Mouse (Mus musculus) liver, postnatal 0 days (tissue): ENCODE measurements around the gene Tjp1.

Experiments used
- CTCF ChIP-seq: sonication (generic); IDR thresholded peaks from 2 replicates; pipeline ENCODE4 v1.5.1; 2016; ENCODE audit warnings: antibody characterized with exemption, low read depth
- EP300 ChIP-seq: IDR thresholded peaks from 2 replicates; pipeline ENCODE4 v1.6.1; 2016; ENCODE audit warnings: antibody characterized with exemption, low read depth, mild to moderate bottlenecking

DNA sequence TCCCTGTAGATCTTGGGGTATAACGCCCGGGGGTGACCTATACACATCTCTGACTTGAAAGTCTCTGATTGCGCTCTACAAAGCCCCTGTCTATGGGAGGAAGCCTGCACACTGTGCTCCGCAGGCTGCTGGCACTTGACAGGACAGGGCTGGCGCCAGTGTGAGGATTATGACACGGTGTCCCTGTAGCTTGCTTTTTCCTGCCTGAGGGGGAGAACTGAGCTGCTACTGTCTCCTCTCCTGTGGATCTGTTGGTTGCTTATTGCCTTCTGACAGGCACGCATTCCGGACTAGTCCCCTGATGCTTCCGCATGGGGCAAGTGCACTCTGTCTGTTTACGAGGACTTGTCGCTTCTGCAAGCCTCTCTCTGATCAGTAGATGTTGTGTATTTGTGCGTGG, 49.5 kb upstream of the Tjp1 start:
- TF ChIP-seq CTCF (no peak), EP300 (no peak)
